Mouse (Mus musculus) intestine, postnatal 0 days (tissue): ENCODE measurements at regions not wholly inside any gene's neighbourhood (a gene's known extent, or its start where the extent isn't known, plus 50 kb on each side); places are given as distances from the start of the nearest gene placed in this dataset.

Experiments
- ATAC-seq: fragments of 200-750 bp; cut with Nextera tagmentation; 2 replicates; pipeline ENCODE4 v1.8.0; 2017; ENCODE audit warnings: mild to moderate bottlenecking, moderate TSS enrichment, moderate library complexity
- H3K27ac ChIP-seq: fragments of 300-500 bp; sonication (generic); 2 replicates; pipeline ENCODE4 v1.5.1; 2014; ENCODE audit warnings: mild to moderate bottlenecking, low read depth, low read length, moderate library complexity
- H3K27me3 ChIP-seq: fragments of 300-500 bp; sonication (generic); replicated peaks from 2 replicates; pipeline ENCODE4 v1.6.1; 2014; ENCODE audit warnings: low read length, mixed read lengths; ENCODE audit not compliant: control insufficient read depth, insufficient read depth
- H3K36me3 ChIP-seq: fragments of 300-500 bp; sonication (generic); 2 replicates; pipeline ENCODE4 v1.6.1; 2014; ENCODE audit warnings: mild to moderate bottlenecking, moderate library complexity; ENCODE audit not compliant: control insufficient read depth, insufficient read depth
- H3K4me1 ChIP-seq: fragments of 300-500 bp; sonication (generic); replicated peaks from 2 replicates; pipeline ENCODE4 v1.6.1; 2014; ENCODE audit warnings: antibody characterized with exemption, low read length, mixed read lengths; ENCODE audit not compliant: control insufficient read depth, insufficient read depth
- H3K4me2 ChIP-seq: fragments of 300-500 bp; sonication (generic); replicated peaks from 2 replicates; pipeline ENCODE4 v1.6.1; 2014; ENCODE audit warnings: low read depth, mild to moderate bottlenecking, moderate library complexity
- H3K4me3 ChIP-seq: fragments of 300-500 bp; sonication (generic); 2 replicates; pipeline ENCODE4 v1.5.1; 2014; ENCODE audit warnings: low read depth, low read length
- H3K9ac ChIP-seq: fragments of 300-500 bp; sonication (generic); 2 replicates; pipeline ENCODE4 v1.6.1; 2014; ENCODE audit warnings: mild to moderate bottlenecking, low read depth, low read length
- H3K9me3 ChIP-seq: fragments of 300-500 bp; sonication (generic); 2 replicates; pipeline ENCODE4 v1.6.1; 2016; ENCODE audit warnings: mixed run types; ENCODE audit not compliant: control insufficient read depth
- CTCF ChIP-seq: sonication (generic); IDR thresholded peaks from 2 replicates; pipeline ENCODE4 v1.5.1; 2016; ENCODE audit warnings: low read depth, mild to moderate bottlenecking, control low read depth, antibody characterized with exemption, moderate library complexity
- WGBS: fragments of 180-500 bp; shearing (Covaris S2); extraction: QIAGEN DNeasy Blood & Tissue Kit; methylation state at CpG from one replicate; pipeline ENCODE4 v1.1.7; 2014; 5-methylcytosine and 5-hydroxymethylcytosine counted together

GRCm38 (mm10) chr15:50507999-50508624 is 3376.6 kb upstream of the Gm7489 start:
- Histone ChIP-seq H3K36me3 (no peaks in the 10 kb centered on the region), H3K27ac (no peak overlapping the region), H3K27me3 (no peaks in the 10 kb centered on the region), H3K9ac (no peak overlapping the region), H3K9me3 (no peaks in the 10 kb centered on the region), H3K4me2 (no peak overlapping the region), H3K4me1 (no peaks in the 10 kb centered on the region), H3K4me3 (no peak overlapping the region)
- ATAC-seq: no peak
- no peak for TF ChIP-seq CTCF
- whole genome bisulfite sequencing: 42% methylated on average over 3 of the region's 3 CpGs

- WGBS: 92% methylated on average over 5 of the region's 5 CpGs
- Histone ChIP-seq H3K9ac (no peak overlapping the region), H3K4me3 (no peak overlapping the region), H3K4me1 (no peaks in the 10 kb centered on the region), H3K4me2 (no peak overlapping the region), H3K27me3 (no peaks in the 10 kb centered on the region), H3K36me3 (no peaks in the 10 kb centered on the region), H3K9me3 (no peaks in the 10 kb centered on the region), H3K27ac (no peak overlapping the region)
- no peak for TF ChIP-seq CTCF
- ATAC-seq: no peak
Measured at GRCm38 (mm10) chr15:50513036-50513435, 3371.7 kb upstream of the Gm7489 start.

- no peak for ATAC-seq
- H3K27ac ChIP-seq: no peak overlapping the region
- H3K27me3 ChIP-seq: no peaks in the 10 kb centered on the region
- TF ChIP-seq CTCF: no peak
- no peak overlapping the region for H3K4me3 ChIP-seq
- WGBS: 73% methylated on average over 2 of the region's 2 CpGs
- H3K9me3 ChIP-seq: no peaks in the 10 kb centered on the region
- H3K36me3 ChIP-seq: no peaks in the 10 kb centered on the region
- H3K4me2 ChIP-seq: no peak overlapping the region
- no peaks in the 10 kb centered on the region for H3K4me1 ChIP-seq
- H3K9ac ChIP-seq: no peak overlapping the region
Measured at GRCm38 (mm10) chr15:50524841-50525240, 3359.9 kb upstream of the Gm7489 start.

GRCm38 (mm10) chr15:50534490-50534889 is 3350.2 kb upstream of the Gm7489 start:
- no peak for TF ChIP-seq CTCF
- no peaks in the 10 kb centered on the region for H3K9me3 ChIP-seq
- ATAC-seq: no peak
- H3K27me3 ChIP-seq: no peaks in the 10 kb centered on the region
- no peak overlapping the region for H3K4me3 ChIP-seq
- WGBS: 91% methylated on average over 1 of the region's 1 CpGs
- no peaks in the 10 kb centered on the region for H3K4me1 ChIP-seq
- no peak overlapping the region for H3K27ac ChIP-seq
- H3K9ac ChIP-seq: no peak overlapping the region
- no peaks in the 10 kb centered on the region for H3K36me3 ChIP-seq
- no peak overlapping the region for H3K4me2 ChIP-seq

GRCm38 (mm10) chr15:50563611-50564010 is 3321.1 kb upstream of the Gm7489 start:
- Histone ChIP-seq H3K36me3 (no peaks in the 10 kb centered on the region), H3K4me3 (no peak overlapping the region), H3K9ac (no peak overlapping the region), H3K4me1 (no peaks in the 10 kb centered on the region), H3K9me3 (no peaks in the 10 kb centered on the region), H3K27ac (no peak overlapping the region), H3K27me3 (no peaks in the 10 kb centered on the region), H3K4me2 (no peak overlapping the region)
- WGBS: 65% methylated on average over 3 of the region's 3 CpGs
- ATAC-seq: no peak
- TF ChIP-seq CTCF: no peak

- no peaks in the 10 kb centered on the region for H3K27me3 ChIP-seq
- H3K9ac ChIP-seq: no peak overlapping the region
- no peak overlapping the region for H3K4me3 ChIP-seq
- H3K9me3 ChIP-seq: no peaks in the 10 kb centered on the region
- no peak overlapping the region for H3K27ac ChIP-seq
- WGBS: 97% methylated on average over 5 of the region's 5 CpGs
- no peaks in the 10 kb centered on the region for H3K4me1 ChIP-seq
- ATAC-seq: no peak
- TF ChIP-seq CTCF: no peak
- no peak overlapping the region for H3K4me2 ChIP-seq
- H3K36me3 ChIP-seq: no peaks in the 10 kb centered on the region
Measured at GRCm38 (mm10) chr15:50580811-50581210, 3303.9 kb upstream of the Gm7489 start.

- no peaks in the 10 kb centered on the region for H3K27me3 ChIP-seq
Measured at GRCm38 (mm10) chr15:50583951-50584350, 3300.8 kb upstream of the Gm7489 start.

More at GRCm38 (mm10) chr15:50583951-50584350, 3300.8 kb upstream of the Gm7489 start:
- Histone ChIP-seq H3K9ac (no peak overlapping the region), H3K9me3 (no peaks in the 10 kb centered on the region), H3K4me1 (no peaks in the 10 kb centered on the region), H3K27ac (no peak overlapping the region), H3K36me3 (no peaks in the 10 kb centered on the region), H3K4me2 (no peak overlapping the region), H3K4me3 (no peak overlapping the region)
- no peak for TF ChIP-seq CTCF
- ATAC-seq: no peak
